Mouse (Mus musculus): ENCODE measurements around the gene Omg. TPM values are rescaled to one million over a fixed set of nuclear protein-coding genes. Genes with fewer than 3 reads are reported as not detected.

Gene Omg
- polyA plus RNA-seq, 1 experiment from 2014 or later: 0.33 TPM

Other genes with a start within 250 kb of the Omg start
- 186 and 196 TPM in 2 replicates for gene Wsb1, start 249.4 kb downstream of the Omg start, polyA plus RNA-seq (2015; fragmentation: Nextera tagmentation; extraction: Ambion mirVana)
- gene Gm9964, start 207.2 kb downstream of the Omg start, polyA plus RNA-seq (2015; fragmentation: Nextera tagmentation; extraction: Ambion mirVana): 0.19 TPM in 1 of 2 replicates, not detected in the other
- 4.5 and 5.0 TPM in 2 replicates for gene Nf1, start 164.4 kb downstream of the Omg start, polyA plus RNA-seq (2015; fragmentation: Nextera tagmentation; extraction: Ambion mirVana)
- 1.2 and 1.3 TPM in 2 replicates for gene Evi2b, start 19.7 kb upstream of the Omg start, polyA plus RNA-seq (2015; fragmentation: Nextera tagmentation; extraction: Ambion mirVana)
- 0.86 and 1.2 TPM in 2 replicates for gene Evi2, start 26.5 kb upstream of the Omg start, polyA plus RNA-seq (2015; fragmentation: Nextera tagmentation; extraction: Ambion mirVana)
- 5.3 and 5.4 TPM in 2 replicates for gene Evi2a, start 26.5 kb upstream of the Omg start, polyA plus RNA-seq (2015; fragmentation: Nextera tagmentation; extraction: Ambion mirVana)
- 2.1 and 2.6 TPM in 2 replicates for gene Rab11fip4, start 87.1 kb upstream of the Omg start, polyA plus RNA-seq (2015; fragmentation: Nextera tagmentation; extraction: Ambion mirVana)